Mouse (Mus musculus) midbrain, embryonic 11.5 days (tissue): ENCODE results near the gene Olfr569. TPM values are rescaled to one million over a fixed set of nuclear protein-coding genes. Genes with fewer than 3 reads are reported as not detected.

Experiments used
- ATAC-seq: fragments of 200-750 bp; cut with Nextera tagmentation; 2 replicates; pipeline ENCODE4 v1.8.0; 2017; ENCODE audit warnings: moderate TSS enrichment, moderate library complexity; ENCODE audit not compliant: low FRiP score
- DNase-seq: peaks from one replicate; pipeline ENCODE4 v3.0.0; 2015; ENCODE audit warnings: low spot score; ENCODE audit errors: missing footprints
- H3K27ac ChIP-seq: fragments of 300-500 bp; sonication (generic); 2 replicates; pipeline ENCODE4 v1.5.1; 2014; ENCODE audit warnings: low read depth, low read length
- H3K27me3 ChIP-seq: fragments of 300-500 bp; sonication (generic); 2 replicates; pipeline ENCODE4 v1.6.1; 2014; ENCODE audit warnings: mild to moderate bottlenecking, low read length, moderate library complexity, mixed read lengths; ENCODE audit not compliant: control insufficient read depth, insufficient read depth
- H3K36me3 ChIP-seq: fragments of 300-500 bp; sonication (generic); 2 replicates; pipeline ENCODE4 v1.6.1; 2014; ENCODE audit warnings: mild to moderate bottlenecking, low read length, moderate library complexity, mixed read lengths; ENCODE audit not compliant: control insufficient read depth, insufficient read depth
- H3K4me1 ChIP-seq: fragments of 300-500 bp; sonication (generic); 2 replicates; pipeline ENCODE4 v1.6.1; 2014; ENCODE audit warnings: low read length; ENCODE audit not compliant: control insufficient read depth, insufficient read depth
- H3K4me2 ChIP-seq: fragments of 300-500 bp; sonication (generic); 2 replicates; pipeline ENCODE4 v1.6.1; 2014; ENCODE audit warnings: mild to moderate bottlenecking, moderate library complexity
- H3K4me3 ChIP-seq: fragments of 300-500 bp; sonication (generic); 2 replicates; pipeline ENCODE4 v1.5.1; 2014; ENCODE audit warnings: low read depth, low read length
- H3K9ac ChIP-seq: fragments of 300-500 bp; sonication (generic); 2 replicates; pipeline ENCODE4 v1.6.1; 2014; ENCODE audit warnings: low read length
- H3K9me3 ChIP-seq: fragments of 300-500 bp; sonication (generic); 2 replicates; pipeline ENCODE4 v1.6.1; 2016; ENCODE audit warnings: low read length; ENCODE audit not compliant: control insufficient read depth
- polyA plus RNA-seq: library from polyadenylated mRNA; unstranded; fragments of >200 nt; fragmentation: Nextera tagmentation; extraction: Ambion mirVana; gene quantifications from 2 replicates; pipeline ENCODE4 v1.2.1, GENCODE M21; 2014

Gene Olfr569
- polyA plus RNA-seq, 1 experiment from 2014 or later: not detected

DNA sequence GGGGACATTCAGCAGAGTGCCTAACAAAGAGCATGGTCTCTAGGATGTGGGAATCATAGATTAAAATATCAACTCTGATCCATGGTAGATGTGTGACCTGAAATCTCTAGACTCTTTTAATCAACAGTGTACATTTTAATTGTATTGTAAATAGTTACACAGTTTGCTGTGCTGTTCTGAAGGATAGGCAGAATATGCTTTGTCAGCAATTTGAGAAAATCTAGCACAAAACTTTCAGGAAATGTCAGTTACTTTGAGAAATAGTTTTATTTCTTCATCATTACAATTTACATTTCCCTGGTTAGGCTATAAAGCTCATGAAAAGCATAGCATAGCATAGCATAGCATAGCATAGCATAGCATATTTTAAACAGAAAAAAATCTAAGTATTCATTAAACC, 34.9 kb downstream of the Olfr569 start:
- Histone ChIP-seq H3K4me3 (no peak overlapping the region), H3K9me3 (no peaks in the 10 kb centered on the region), H3K9ac (no peak overlapping the region), H3K27me3 (no peaks in the 10 kb centered on the region), H3K4me1 (no peaks in the 10 kb centered on the region), H3K27ac (no peak overlapping the region), H3K4me2 (no peak overlapping the region), H3K36me3 (no peaks in the 10 kb centered on the region)
- no peak for DNase-seq
- no peak for ATAC-seq

Other genes with a start within 250 kb of the Olfr569 start
- gene Olfr555, start 232.1 kb downstream of the Olfr569 start, polyA plus RNA-seq: not detected in 2 replicates
- gene Olfr556, start 226.0 kb downstream of the Olfr569 start, polyA plus RNA-seq: not detected in 2 replicates
- 9.5 and 10.8 TPM in 2 replicates for gene Trim68, start 203.6 kb downstream of the Olfr569 start, polyA plus RNA-seq
- gene Olfr557, start 195.0 kb downstream of the Olfr569 start, polyA plus RNA-seq: not detected in 2 replicates
- gene Olfr558, start 188.7 kb downstream of the Olfr569 start, polyA plus RNA-seq: not detected in 2 replicates
- not detected in 2 replicates for gene Olfr33, start 171.8 kb downstream of the Olfr569 start, polyA plus RNA-seq
- gene Olfr559, start 163.4 kb downstream of the Olfr569 start, polyA plus RNA-seq: not detected in 2 replicates
- not detected in 2 replicates for gene Olfr560, start 131.5 kb downstream of the Olfr569 start, polyA plus RNA-seq
- not detected in 2 replicates for gene Olfr78, start 131.4 kb downstream of the Olfr569 start, polyA plus RNA-seq
- gene Olfr561, start 119.7 kb downstream of the Olfr569 start, polyA plus RNA-seq: not detected in 2 replicates
- gene Olfr564, start 87.4 kb downstream of the Olfr569 start, polyA plus RNA-seq: not detected in 2 replicates
- gene Olfr566, start 32.1 kb downstream of the Olfr569 start, polyA plus RNA-seq: not detected in 2 replicates
- not detected in 2 replicates for gene Olfr568, start 13.8 kb downstream of the Olfr569 start, polyA plus RNA-seq
- not detected in 2 replicates for gene Olfr570, start 3.7 kb upstream of the Olfr569 start, polyA plus RNA-seq
- 0.11 TPM in 1 of 2 replicates, not detected in the other for gene Olfr571, start 26.7 kb upstream of the Olfr569 start, polyA plus RNA-seq
- gene Olfr572, start 33.5 kb upstream of the Olfr569 start, polyA plus RNA-seq: not detected in 2 replicates
- gene Olfr573-ps1, start 51.7 kb upstream of the Olfr569 start, polyA plus RNA-seq: not detected in 2 replicates
- not detected in 2 replicates for gene Olfr574, start 57.6 kb upstream of the Olfr569 start, polyA plus RNA-seq
- not detected in 2 replicates for gene Olfr575, start 67.9 kb upstream of the Olfr569 start, polyA plus RNA-seq
- gene Olfr576, start 71.8 kb upstream of the Olfr569 start, polyA plus RNA-seq: not detected in 2 replicates
- not detected in 2 replicates for gene Olfr577, start 85.1 kb upstream of the Olfr569 start, polyA plus RNA-seq
- gene Olfr578, start 98.4 kb upstream of the Olfr569 start, polyA plus RNA-seq: not detected in 2 replicates
- gene Olfr582, start 147.1 kb upstream of the Olfr569 start, polyA plus RNA-seq: not detected in 2 replicates
- gene Olfr583, start 160.4 kb upstream of the Olfr569 start, polyA plus RNA-seq: not detected in 2 replicates
- gene Olfr584, start 191.0 kb upstream of the Olfr569 start, polyA plus RNA-seq: not detected in 2 replicates
- gene Olfr585, start 206.8 kb upstream of the Olfr569 start, polyA plus RNA-seq: not detected in 2 replicates
- not detected in 2 replicates for gene Olfr586, start 234.8 kb upstream of the Olfr569 start, polyA plus RNA-seq
- not detected in 2 replicates for gene Olfr588-ps1, start 250.0 kb upstream of the Olfr569 start, polyA plus RNA-seq